Mouse (Mus musculus): ENCODE data around the gene Hoxa11.

GRCm38 (mm10) chr6:52261751-52262462 lies 16.3 kb upstream of the Hoxa11 start:
- TF ChIP-seq CTCF (IDR thresholded peaks at IDR 0.05; ENCODE audit: insufficient read depth, low read depth, low read length) (no peak), POLR2A (IDR thresholded peaks at IDR 0.05; ENCODE audit: insufficient read depth, low read depth, low read length) (no peak)

Measured in olfactory bulb, adult 2 months (tissue).